Mouse (Mus musculus): Measurements from ENCODE around the gene Pzp. TPM values are rescaled to one million over a fixed set of nuclear protein-coding genes. Genes with fewer than 3 reads are reported as not detected.

The Pzp gene
- polyA plus RNA-seq, 1 experiment from 2014 or later, result not detected

GRCm38 (mm10) chr6:128469451-128469850, 57.1 kb downstream of the Pzp start:
- Histone ChIP-seq H3K4me1 (peaks cover 3% of the 10 kb centered on the region; the same call in 1 of the 2 replicates), H3K9me3 (no peaks in the 10 kb centered on the region), H3K9ac (replicated peaks) (no peak overlapping the region), H3K4me3 (no peak overlapping the region), H3K27ac (replicated peaks) (no peak overlapping the region), H3K27me3 (no peaks in the 10 kb centered on the region), H3K4me2 (replicated peaks) (no peak overlapping the region), H3K36me3 (no peaks in the 10 kb centered on the region)
- no peak for ATAC-seq (replicated peaks)
- WGBS, result 8% methylated on average over 11 of the region's 12 CpGs

GRCm38 (mm10) chr6:128467298-128467697, 59.2 kb downstream of the Pzp start:
- ATAC-seq (replicated peaks), result no peak
- Histone ChIP-seq H3K27ac (replicated peaks) (no peak overlapping the region), H3K4me3 (no peak overlapping the region), H3K9me3 (no peaks in the 10 kb centered on the region), H3K9ac (replicated peaks) (no peak overlapping the region), H3K36me3 (no peaks in the 10 kb centered on the region), H3K4me1 (peaks cover 3% of the 10 kb centered on the region; the same call in 1 of the 2 replicates), H3K4me2 (replicated peaks) (no peak overlapping the region), H3K27me3 (no peaks in the 10 kb centered on the region)
- 56% methylated on average over 2 of the region's 2 CpGs for WGBS

- Histone ChIP-seq H3K4me2 (replicated peaks) (no peak overlapping the region), H3K9me3 (no peaks in the 10 kb centered on the region), H3K36me3 (no peaks in the 10 kb centered on the region), H3K4me3 (no peak overlapping the region), H3K4me1 (peaks cover 3% of the 10 kb centered on the region; the same call in 1 of the 2 replicates), H3K9ac (replicated peaks) (no peak overlapping the region), H3K27ac (replicated peaks) (no peak overlapping the region), H3K27me3 (no peaks in the 10 kb centered on the region)
- 52% methylated on average over 3 of the region's 3 CpGs for whole genome bisulfite sequencing
- ATAC-seq (replicated peaks), result no peak
These were observed 60.0 kb downstream of the Pzp start for GRCm38 (mm10) chr6:128466563-128466962.

- no peaks in the 10 kb centered on the region for H3K27me3 ChIP-seq
- 0 out of 2 replicates have a peak, but pooled peaks have one; percentile 35 for ATAC-seq (replicated peaks)
- WGBS, result 16% methylated on average over 7 of the region's 7 CpGs
These were observed 60.5 kb downstream of the Pzp start for GRCm38 (mm10) chr6:128466043-128466442.

GRCm38 (mm10) chr6:128464996-128465395, 61.5 kb downstream of the Pzp start:
- Histone ChIP-seq H3K36me3 (no peaks in the 10 kb centered on the region), H3K9me3 (no peaks in the 10 kb centered on the region), H3K27me3 (no peaks in the 10 kb centered on the region), H3K4me3 (no peak overlapping the region), H3K4me2 (replicated peaks) (no peak overlapping the region), H3K9ac (replicated peaks) (no peak overlapping the region), H3K27ac (replicated peaks) (no peak overlapping the region), H3K4me1 (peaks cover 3% of the 10 kb centered on the region; the same call in 1 of the 2 replicates)
- ATAC-seq (replicated peaks), result no peak
- 79% methylated on average over 4 of the region's 4 CpGs for WGBS

More at GRCm38 (mm10) chr6:128466043-128466442, 60.5 kb downstream of the Pzp start:
- Histone ChIP-seq H3K36me3 (no peaks in the 10 kb centered on the region), H3K4me3 (no peak overlapping the region), H3K4me2 (replicated peaks) (no peak overlapping the region), H3K4me1 (peaks cover 3% of the 10 kb centered on the region; the same call in 1 of the 2 replicates), H3K9me3 (no peaks in the 10 kb centered on the region), H3K9ac (replicated peaks) (no peak overlapping the region), H3K27ac (replicated peaks) (no peak overlapping the region)

- Histone ChIP-seq H3K4me1 (peaks cover 3% of the 10 kb centered on the region; the same call in 1 of the 2 replicates), H3K27me3 (no peaks in the 10 kb centered on the region), H3K9me3 (no peaks in the 10 kb centered on the region), H3K9ac (replicated peaks) (no peak overlapping the region), H3K4me2 (replicated peaks) (no peak overlapping the region), H3K4me3 (no peak overlapping the region), H3K27ac (replicated peaks) (no peak overlapping the region), H3K36me3 (no peaks in the 10 kb centered on the region)
- ATAC-seq (replicated peaks), result no peak
These were observed 64.9 kb downstream of the Pzp start for GRCm38 (mm10) chr6:128461606-128462005.

GRCm38 (mm10) chr6:128460729-128461503, 65.6 kb downstream of the Pzp start:
- H3K9ac ChIP-seq (replicated peaks), result no peak overlapping the region
- H3K36me3 ChIP-seq, result no peaks in the 10 kb centered on the region
- no peaks in the 10 kb centered on the region for H3K9me3 ChIP-seq
- H3K27me3 ChIP-seq, result no peaks in the 10 kb centered on the region
- H3K4me3 ChIP-seq, result no peak overlapping the region
- peaks cover under 1% of the 10 kb centered on the region; the same call in 1 of the 2 replicates for H3K4me1 ChIP-seq
- H3K4me2 ChIP-seq (replicated peaks), result no peak overlapping the region
- no peak for ATAC-seq (replicated peaks)
- WGBS, result 72% methylated on average over 14 of the region's 14 CpGs
- H3K27ac ChIP-seq (replicated peaks), result no peak overlapping the region

GRCm38 (mm10) chr6:128460321-128460720, 66.2 kb downstream of the Pzp start:
- no peak overlapping the region for H3K27ac ChIP-seq (replicated peaks)
- H3K4me1 ChIP-seq, result no peaks in the 10 kb centered on the region
- no peaks in the 10 kb centered on the region for H3K27me3 ChIP-seq
- WGBS, result 23% methylated on average over 2 of the region's 2 CpGs
- no peaks in the 10 kb centered on the region for H3K9me3 ChIP-seq
- ATAC-seq (replicated peaks), result no peak
- H3K36me3 ChIP-seq, result no peaks in the 10 kb centered on the region
- H3K9ac ChIP-seq (replicated peaks), result no peak overlapping the region
- no peak overlapping the region for H3K4me2 ChIP-seq (replicated peaks)
- no peak overlapping the region for H3K4me3 ChIP-seq

- ATAC-seq (replicated peaks), result no peak
- WGBS, result 90% methylated on average over 5 of the region's 5 CpGs
- no peaks in the 10 kb centered on the region for H3K9me3 ChIP-seq
These were observed 69.3 kb downstream of the Pzp start for GRCm38 (mm10) chr6:128457186-128457585.

GRCm38 (mm10) chr6:128455835-128456605, 70.5 kb downstream of the Pzp start:
- Histone ChIP-seq H3K9me3 (no peaks in the 10 kb centered on the region), H3K4me1 (no peaks in the 10 kb centered on the region), H3K4me3 (no peak overlapping the region), H3K4me2 (replicated peaks) (no peak overlapping the region), H3K27me3 (no peaks in the 10 kb centered on the region), H3K9ac (replicated peaks) (no peak overlapping the region), H3K27ac (replicated peaks) (no peak overlapping the region), H3K36me3 (no peaks in the 10 kb centered on the region)
- 74% methylated on average over 12 of the region's 12 CpGs for WGBS
- ATAC-seq (replicated peaks), result no peak

More at GRCm38 (mm10) chr6:128457186-128457585, 69.3 kb downstream of the Pzp start:
- no peak overlapping the region for H3K4me3 ChIP-seq
- no peaks in the 10 kb centered on the region for H3K36me3 ChIP-seq
- H3K27ac ChIP-seq (replicated peaks), result no peak overlapping the region
- no peak overlapping the region for H3K9ac ChIP-seq (replicated peaks)
- H3K27me3 ChIP-seq, result no peaks in the 10 kb centered on the region
- H3K4me1 ChIP-seq, result no peaks in the 10 kb centered on the region
- no peak overlapping the region for H3K4me2 ChIP-seq (replicated peaks)

- 96% methylated on average over 5 of the region's 5 CpGs for WGBS
These were observed 79.5 kb downstream of the Pzp start for GRCm38 (mm10) chr6:128447063-128447462.

More at GRCm38 (mm10) chr6:128447063-128447462, 79.5 kb downstream of the Pzp start:
- Histone ChIP-seq H3K4me1 (peaks cover 6% of the 10 kb centered on the region; the same call in 1 of the 2 replicates), H3K36me3 (no peaks in the 10 kb centered on the region), H3K4me3 (no peak overlapping the region), H3K9me3 (no peaks in the 10 kb centered on the region), H3K27me3 (no peaks in the 10 kb centered on the region), H3K27ac (replicated peaks) (no peak overlapping the region), H3K9ac (replicated peaks) (no peak overlapping the region), H3K4me2 (replicated peaks) (no peak overlapping the region)
- ATAC-seq (replicated peaks), result no peak

Data from forebrain, embryonic 15.5 days (tissue).